Mouse (Mus musculus): ENCODE measurements around the gene Ankrd11. TPM values are rescaled to one million over a fixed set of nuclear protein-coding genes. Genes with fewer than 3 reads are reported as not detected.

Ankrd11 gene
- total RNA-seq, 4 experiments from 2014 or later: 149 to 174 (median 162) TPM

DNA sequence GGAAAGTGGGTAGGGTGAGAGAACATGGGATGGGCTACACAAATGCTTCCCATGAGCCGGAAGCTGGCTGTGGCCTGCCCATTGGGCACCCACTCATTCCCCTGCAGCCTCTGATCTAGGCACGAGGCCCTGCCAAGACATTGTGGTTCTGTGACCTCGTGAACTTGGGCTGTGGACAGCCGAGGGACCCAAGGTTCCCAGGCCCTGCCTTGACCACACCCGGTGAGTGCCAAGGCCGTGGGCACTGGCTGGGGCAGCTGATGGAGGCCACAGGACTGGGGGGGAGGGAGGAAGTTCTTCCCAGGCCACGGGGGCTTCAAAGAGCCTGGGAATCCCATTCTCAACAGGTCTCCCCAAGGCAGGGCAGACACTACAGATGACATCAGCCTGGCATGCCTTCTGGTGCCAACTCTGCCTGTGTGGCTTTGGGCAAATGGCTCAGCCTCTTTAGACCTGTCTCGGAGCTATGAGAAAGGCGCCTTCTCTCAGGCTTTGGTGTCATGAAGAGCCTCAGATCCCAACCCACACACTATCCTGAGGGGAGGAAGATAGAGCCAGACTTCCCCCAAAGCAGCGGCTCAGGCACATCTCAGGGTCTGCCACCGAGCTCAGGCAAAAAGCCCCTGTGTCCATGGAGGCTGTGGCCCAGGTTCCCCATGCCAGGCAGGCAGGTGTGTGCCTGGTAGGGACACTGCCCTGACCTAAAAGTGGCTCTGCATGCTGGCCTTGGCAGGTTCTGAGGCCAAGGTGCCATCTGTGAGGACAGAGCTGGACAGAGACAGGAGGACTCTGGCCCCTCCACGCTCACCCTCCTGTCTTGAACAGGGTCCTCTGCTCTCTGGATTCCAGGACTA, 190.2 kb downstream of the Ankrd11 start:
- no peak for DNase-seq (ENCODE audit: low spot score in 2 of 2)

DNA sequence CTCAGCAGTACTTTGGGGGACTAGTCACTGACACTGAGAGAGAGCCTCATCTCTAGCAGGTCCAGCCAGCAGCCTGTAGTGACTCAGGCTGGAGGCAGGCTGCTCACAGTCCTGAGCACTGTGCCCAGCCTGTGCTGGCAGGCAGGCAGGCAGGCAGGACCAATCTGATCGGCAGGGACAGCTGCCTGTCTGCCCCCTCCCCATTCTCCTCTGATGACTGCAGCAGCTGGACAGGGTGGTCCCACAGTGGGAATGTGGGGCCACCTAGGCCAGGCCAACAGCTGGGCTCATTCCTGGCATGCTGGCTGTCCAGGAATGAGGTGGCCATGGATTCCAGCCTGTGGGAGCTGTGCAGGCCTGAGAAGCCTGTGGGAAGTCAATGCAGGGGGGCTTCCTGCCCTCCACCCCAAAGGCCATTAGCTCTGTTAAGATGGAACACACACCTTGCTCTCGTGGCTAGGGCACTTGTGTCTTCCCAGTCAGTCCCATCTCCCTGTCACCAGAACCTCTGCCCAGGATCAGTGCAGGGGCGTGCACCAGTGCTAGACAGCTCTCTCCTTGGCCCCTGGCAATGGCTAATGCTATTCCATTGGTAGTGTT, 191.3 kb downstream of the Ankrd11 start:
- no peak for DNase-seq (ENCODE audit: low spot score in 2 of 2)

DNA sequence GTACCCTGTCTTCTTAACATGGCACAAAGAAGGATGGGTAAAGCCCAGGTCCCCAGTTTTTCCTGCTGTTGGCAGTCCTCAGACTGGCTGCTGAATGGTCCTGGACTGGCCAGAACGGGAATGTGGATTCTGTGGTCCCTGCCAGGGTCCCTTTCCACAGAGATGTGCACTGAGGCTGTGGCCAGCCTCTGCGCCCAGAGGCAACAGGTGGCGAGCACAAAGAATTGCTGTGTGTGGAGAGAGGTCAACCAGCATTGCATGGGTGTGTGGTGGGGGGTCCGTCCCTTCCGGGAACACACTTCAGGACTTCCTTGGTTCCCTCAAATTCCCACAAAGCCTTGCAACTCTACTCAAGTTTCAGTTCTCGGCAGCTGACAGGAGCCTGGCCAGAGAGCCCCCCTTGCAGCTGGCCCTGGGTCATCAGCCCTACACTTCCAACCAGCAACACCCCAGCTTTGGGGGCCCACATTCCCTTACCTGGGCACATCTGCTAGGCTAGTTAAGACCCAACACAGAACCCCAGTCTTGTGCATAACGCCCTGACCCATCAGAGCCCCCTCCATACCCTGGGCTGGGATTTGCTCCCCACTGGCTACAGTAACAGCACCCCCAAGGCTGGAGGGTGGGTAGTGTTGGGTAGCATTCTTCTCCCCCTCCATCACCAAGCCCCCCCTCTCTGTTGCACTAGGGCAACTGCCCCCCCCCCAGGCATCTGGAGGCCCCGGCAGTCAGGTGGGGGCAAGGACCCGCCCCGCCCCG, 192.7 kb downstream of the Ankrd11 start:
- no peak for DNase-seq (ENCODE audit: low spot score in 2 of 2)

DNA sequence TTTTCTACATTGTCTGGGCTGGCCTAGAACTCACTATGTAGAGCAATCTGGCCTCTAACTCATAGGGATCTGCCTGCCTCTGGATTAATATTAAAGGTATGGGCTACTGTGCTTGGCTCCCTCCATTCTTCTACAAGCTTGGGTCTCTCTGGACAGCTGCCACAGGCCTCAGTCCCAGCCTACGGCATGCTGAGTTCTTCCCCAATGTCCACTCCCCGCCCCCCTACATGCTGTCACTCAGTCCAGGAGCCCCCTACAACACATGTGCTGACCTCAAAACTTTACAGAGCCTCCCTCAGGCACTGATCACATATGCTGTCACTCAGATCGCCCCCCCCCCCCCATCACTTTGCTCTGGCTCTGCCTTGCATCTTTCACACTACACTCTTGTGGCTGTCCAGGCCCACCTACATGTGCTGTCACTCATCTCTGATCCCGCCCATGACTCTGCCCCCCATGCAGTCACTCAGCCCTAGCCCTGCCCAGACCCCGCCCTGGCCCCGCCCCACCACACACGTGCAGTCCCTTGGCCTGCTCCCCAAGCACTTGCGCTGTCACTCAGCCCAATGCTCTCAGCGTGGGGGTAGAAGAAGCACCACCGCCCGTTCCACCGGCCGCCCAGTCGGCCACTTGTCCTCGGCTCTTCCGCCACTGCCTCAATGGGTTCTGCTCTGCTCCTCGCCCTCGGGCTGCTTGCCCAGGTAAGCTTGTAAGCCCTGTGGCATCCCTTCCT, 194.1 kb downstream of the Ankrd11 start, which contains the start of gene Cdh15:
Cdh15 (plus strand) TSS at position 138 of the 733 bp plus-strand sequence.
- no peak for DNase-seq (ENCODE audit: low spot score in 2 of 2)

DNA sequence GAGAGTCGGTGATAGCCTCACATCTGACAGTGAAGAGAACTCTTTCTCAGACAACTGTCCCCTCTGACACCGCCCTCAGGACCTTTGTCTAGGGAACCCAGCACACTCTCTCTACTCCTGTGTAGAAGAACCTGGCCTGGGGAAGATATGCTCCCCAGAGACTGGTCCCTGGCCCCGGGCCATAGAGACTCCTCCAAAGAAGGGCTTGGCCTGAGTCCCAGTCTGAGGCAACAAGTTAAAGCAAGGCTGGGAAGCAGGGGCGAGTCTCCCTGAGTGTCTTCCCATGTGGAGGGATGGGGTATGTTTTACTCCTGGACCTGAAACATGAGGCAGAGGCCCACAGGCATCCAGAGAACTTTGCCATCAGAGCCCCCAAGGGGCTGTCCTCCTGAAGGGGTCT, 196.4 kb downstream of the Ankrd11 start:
- no peak for DNase-seq (ENCODE audit: low spot score in 2 of 2)

DNA sequence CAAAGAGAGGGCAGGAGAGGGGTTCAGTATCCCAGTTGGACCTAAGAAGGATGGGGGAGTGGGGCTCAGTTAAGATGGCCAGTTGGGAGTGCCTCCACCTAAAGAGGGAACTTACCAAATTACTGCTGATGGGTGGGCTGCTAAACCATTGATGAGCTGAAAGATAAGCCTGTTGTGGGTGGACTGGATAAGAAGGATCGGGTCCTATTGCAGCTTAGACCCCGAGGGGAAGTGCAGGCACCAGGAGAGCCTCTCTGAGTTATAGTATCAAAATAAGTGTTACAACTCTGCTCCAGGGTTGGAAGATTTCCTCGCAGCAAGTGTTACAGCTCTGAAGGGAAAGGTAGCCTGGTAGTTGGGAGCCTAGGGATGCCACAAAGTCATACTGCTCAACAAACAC, 197.9 kb downstream of the Ankrd11 start:
- no peak for DNase-seq (ENCODE audit: low spot score in 2 of 2)

DNA sequence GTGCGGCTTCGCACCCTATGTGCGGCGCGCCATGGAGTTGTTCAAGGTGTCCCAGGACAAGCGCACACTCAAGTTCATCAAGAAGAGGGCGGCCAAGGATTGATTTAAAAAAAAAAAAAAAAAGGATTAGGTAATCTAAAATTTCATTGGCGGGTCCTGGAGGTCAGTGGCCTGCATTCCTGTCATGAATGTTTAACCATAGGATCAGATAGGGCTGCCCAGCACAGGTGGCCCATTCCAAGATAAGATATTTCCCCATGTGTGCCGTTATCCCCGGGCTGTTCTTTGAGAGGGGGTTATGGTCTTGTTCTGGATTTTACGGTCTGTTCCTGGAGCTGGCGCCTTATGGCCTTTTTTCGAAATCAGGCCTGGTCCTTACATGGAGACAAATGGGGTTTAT, 205.4 kb downstream of the Ankrd11 start:
- DNase-seq (ENCODE audit: low spot score in 2 of 2): no peak

DNA sequence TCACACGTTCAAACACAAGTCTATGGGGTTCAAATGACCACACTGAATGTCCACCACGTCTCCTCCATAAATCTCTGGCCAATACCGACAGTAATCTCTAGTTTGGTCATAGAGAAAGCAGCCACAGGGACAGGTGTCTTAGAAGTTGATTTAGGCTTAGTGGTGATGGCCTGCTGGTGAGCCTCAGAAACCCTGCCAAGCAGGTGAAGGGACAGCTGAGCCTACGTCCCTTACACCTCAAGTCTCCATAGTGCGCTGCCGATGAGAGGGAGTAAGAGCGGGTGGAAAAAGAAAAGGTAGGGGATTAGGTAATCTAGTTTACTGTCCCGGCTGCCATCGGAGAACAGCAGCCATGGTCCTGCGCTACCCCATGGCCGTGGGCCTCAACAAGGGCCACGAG, 205.9 kb downstream of the Ankrd11 start:
- no peak for DNase-seq (ENCODE audit: low spot score in 2 of 2)

GRCm38 (mm10) chr8:122834971-122835370, 207.1 kb downstream of the Ankrd11 start:
- DNase-seq (ENCODE audit: low spot score in 2 of 2): peak; percentile 61 to 84

- DNase-seq (ENCODE audit: low spot score in 2 of 2): no peak
These were observed 207.7 kb downstream of the Ankrd11 start for GRCm38 (mm10) chr8:122834416-122834815.

Other genes starting within 250 kb of the Ankrd11 start
- 1 to 10 TPM; 1.0 to 1.3 (median 1.2) TPM for gene Cdh15, start 194.3 kb downstream of the Ankrd11 start, total RNA-seq (2022)
- gene Spg7, start 20.7 kb upstream of the Ankrd11 start, total RNA-seq (2022): 10 to 100 TPM; 51.8 to 64.2 (median 60.9) TPM
- 100 to 1,000 TPM; 359 to 512 (median 443) TPM for gene Rpl13, start 60.1 kb upstream of the Ankrd11 start, total RNA-seq (2022)
- 100 to 1,000 TPM; 277 to 341 (median 303) TPM for gene Cpne7, start 75.1 kb upstream of the Ankrd11 start, total RNA-seq (2022)
- 1 to 10 TPM; 1.7 to 3.1 (median 1.9) TPM for gene Sult5a1, start 116.0 kb upstream of the Ankrd11 start, total RNA-seq (2022)
- under 1 TPM in 1 of 4 experiments, not detected in 3; 0.45 TPM for gene Dpep1, start 144.0 kb upstream of the Ankrd11 start, total RNA-seq (2022)
- 100 to 1,000 TPM in 3 of 4 experiments, 10 to 100 TPM in 1; 95.9 to 131 (median 123) TPM for gene Chmp1a, start 170.5 kb upstream of the Ankrd11 start, total RNA-seq (2022)
- 1 to 10 TPM; 5.5 to 9.7 (median 6.6) TPM for gene Spata33, start 170.6 kb upstream of the Ankrd11 start, total RNA-seq (2022)
- 100 to 1,000 TPM in 1 of 4 experiments, 10 to 100 TPM in 3; 84.5 to 112 (median 94.1) TPM for gene Cdk10, start 182.6 kb upstream of the Ankrd11 start, total RNA-seq (2022)
- 10 to 100 TPM; 55.1 to 69.3 (median 61.5) TPM for gene Spata2l, start 194.0 kb upstream of the Ankrd11 start, total RNA-seq (2022)
- gene Zfp276, start 211.9 kb upstream of the Ankrd11 start, total RNA-seq (2022): 10 to 100 TPM; 21.0 to 27.4 (median 24.2) TPM
- 10 to 100 TPM; 52.1 to 63.9 (median 58.9) TPM for gene Vps9d1, start 212.1 kb upstream of the Ankrd11 start, total RNA-seq (2022)

Measured in layer of hippocampus, adult 8-10 months (tissue).